Mouse (Mus musculus) stomach, embryonic 14.5 days (tissue): ENCODE results near the gene Glrx. TPM values are rescaled to one million over a fixed set of nuclear protein-coding genes. Genes with fewer than 3 reads are reported as not detected.

ENCODE experiments used
- ATAC-seq: fragments of 200-750 bp; cut with Nextera tagmentation; 2 replicates; pipeline ENCODE4 v1.8.0; 2017; ENCODE audit warnings: low read depth, moderate TSS enrichment; ENCODE audit not compliant: insufficient number of reproducible peaks, insufficient read depth, low FRiP score
- H3K27ac ChIP-seq: fragments of 300-500 bp; sonication (generic); 2 replicates; pipeline ENCODE4 v1.5.1; 2014; ENCODE audit warnings: mild to moderate bottlenecking, low read length, moderate library complexity, mixed read lengths
- H3K27me3 ChIP-seq: fragments of 300-500 bp; sonication (generic); 2 replicates; pipeline ENCODE4 v1.6.1; 2014; ENCODE audit warnings: low read length, control low read depth, mixed read lengths; ENCODE audit not compliant: control insufficient read depth, insufficient read depth
- H3K36me3 ChIP-seq: fragments of 300-500 bp; sonication (generic); 2 replicates; pipeline ENCODE4 v1.6.1; 2014; ENCODE audit warnings: mild to moderate bottlenecking, control low read depth, low read length, moderate library complexity, mixed read lengths; ENCODE audit not compliant: control insufficient read depth, insufficient read depth
- H3K4me1 ChIP-seq: fragments of 300-500 bp; sonication (generic); 2 replicates; pipeline ENCODE4 v1.6.1; 2014; ENCODE audit warnings: low read length, control low read depth, mixed read lengths; ENCODE audit not compliant: control insufficient read depth, insufficient read depth
- H3K4me2 ChIP-seq: fragments of 300-500 bp; sonication (generic); replicated peaks from 2 replicates; pipeline ENCODE4 v1.6.1; 2014; ENCODE audit warnings: low read depth, low read length, control low read depth
- H3K4me3 ChIP-seq: fragments of 300-500 bp; sonication (generic); 2 replicates; pipeline ENCODE4 v1.5.1; 2014; ENCODE audit warnings: low read depth, low read length, control low read depth
- H3K9ac ChIP-seq: fragments of 300-500 bp; sonication (generic); replicated peaks from 2 replicates; pipeline ENCODE4 v1.6.1; 2014; ENCODE audit warnings: low read depth, mild to moderate bottlenecking, control low read depth, low read length, moderate library complexity, mixed read lengths
- H3K9me3 ChIP-seq: fragments of 300-500 bp; sonication (generic); 2 replicates; pipeline ENCODE4 v1.6.1; 2016; ENCODE audit warnings: low read depth, low read length, control low read depth; ENCODE audit not compliant: control insufficient read depth
- WGBS: fragments of 180-500 bp; shearing (Covaris S2); extraction: QIAGEN DNeasy Blood & Tissue Kit; methylation state at CpG from one replicate; pipeline ENCODE4 v1.1.7; 2014; 5-methylcytosine and 5-hydroxymethylcytosine counted together
- polyA plus RNA-seq: library from polyadenylated mRNA; unstranded; fragments of >200 nt; fragmentation: Nextera tagmentation; extraction: Ambion mirVana; gene quantifications from 2 replicates; pipeline ENCODE4 v1.2.1, GENCODE M21; 2014

Glrx gene
- polyA plus RNA-seq, 1 experiment from 2014 or later, result 82.4 TPM

GRCm38 (mm10) chr13:75825388-75825787, 14.3 kb upstream of the Glrx start:
- H3K27me3 ChIP-seq, result no peaks in the 10 kb centered on the region
- H3K4me3 ChIP-seq, result no peak overlapping the region
- no peaks in the 10 kb centered on the region for H3K9me3 ChIP-seq
- H3K27ac ChIP-seq, result no peak overlapping the region
- no peaks in the 10 kb centered on the region for H3K36me3 ChIP-seq
- no peak for ATAC-seq
- H3K4me1 ChIP-seq, result no peaks in the 10 kb centered on the region
- no peak overlapping the region for H3K4me2 ChIP-seq
- 97% methylated on average over 1 of the region's 1 CpGs for WGBS
- H3K9ac ChIP-seq, result no peak overlapping the region

- 91% methylated on average over 1 of the region's 1 CpGs for WGBS
- H3K9me3 ChIP-seq, result no peaks in the 10 kb centered on the region
- no peak overlapping the region for H3K4me2 ChIP-seq
These were observed 9.0 kb upstream of the Glrx start for GRCm38 (mm10) chr13:75830708-75831107.

GRCm38 (mm10) chr13:75831710-75832109, 8.0 kb upstream of the Glrx start:
- ATAC-seq, result no peak
- no peaks in the 10 kb centered on the region for H3K36me3 ChIP-seq
- H3K27me3 ChIP-seq, result no peaks in the 10 kb centered on the region
- no peak overlapping the region for H3K27ac ChIP-seq
- H3K9me3 ChIP-seq, result no peaks in the 10 kb centered on the region
- no peak overlapping the region for H3K9ac ChIP-seq
- no peak overlapping the region for H3K4me3 ChIP-seq
- H3K4me1 ChIP-seq, result no peaks in the 10 kb centered on the region
- no peak overlapping the region for H3K4me2 ChIP-seq
- 78% methylated on average over 6 of the region's 6 CpGs for WGBS

More at GRCm38 (mm10) chr13:75830708-75831107, 9.0 kb upstream of the Glrx start:
- H3K27me3 ChIP-seq, result no peaks in the 10 kb centered on the region
- H3K36me3 ChIP-seq, result no peaks in the 10 kb centered on the region
- H3K9ac ChIP-seq, result no peak overlapping the region
- no peak overlapping the region for H3K27ac ChIP-seq
- no peak overlapping the region for H3K4me3 ChIP-seq
- ATAC-seq, result no peak
- no peaks in the 10 kb centered on the region for H3K4me1 ChIP-seq

- no peak for ATAC-seq
- H3K9ac ChIP-seq, result no peak overlapping the region
- H3K4me1 ChIP-seq, result no peaks in the 10 kb centered on the region
- H3K4me2 ChIP-seq, result no peak overlapping the region
- no peak overlapping the region for H3K27ac ChIP-seq
- no peaks in the 10 kb centered on the region for H3K9me3 ChIP-seq
- H3K36me3 ChIP-seq, result no peaks in the 10 kb centered on the region
- H3K27me3 ChIP-seq, result no peaks in the 10 kb centered on the region
- H3K4me3 ChIP-seq, result no peak overlapping the region
These were observed 7.0 kb upstream of the Glrx start for GRCm38 (mm10) chr13:75832697-75833096.

GRCm38 (mm10) chr13:75833499-75833898, 6.2 kb upstream of the Glrx start:
- no peaks in the 10 kb centered on the region for H3K9me3 ChIP-seq
- H3K4me1 ChIP-seq, result no peaks in the 10 kb centered on the region
- no peak overlapping the region for H3K27ac ChIP-seq
- no peak overlapping the region for H3K4me2 ChIP-seq
- H3K27me3 ChIP-seq, result no peaks in the 10 kb centered on the region
- no peak overlapping the region for H3K9ac ChIP-seq
- no peak for ATAC-seq
- no peaks in the 10 kb centered on the region for H3K36me3 ChIP-seq
- H3K4me3 ChIP-seq, result no peak overlapping the region

- Histone ChIP-seq H3K4me2 (no peak overlapping the region), H3K4me3 (no peak overlapping the region), H3K27ac (peak overlapping the region; percentile 27; the same call in 1 of the 2 replicates), H3K9me3 (no peaks in the 10 kb centered on the region), H3K9ac (no peak overlapping the region), H3K36me3 (no peaks in the 10 kb centered on the region), H3K4me1 (peaks cover 7% of the 10 kb centered on the region; the same call in 1 of the 2 replicates), H3K27me3 (no peaks in the 10 kb centered on the region)
- ATAC-seq, result no peak; the same call in 1 of the 2 replicates
- 61% methylated on average over 2 of the region's 2 CpGs for WGBS
These were observed 4.2 kb upstream of the Glrx start for GRCm38 (mm10) chr13:75835461-75835860.

- H3K4me2 ChIP-seq, result no peak overlapping the region
- peaks cover 19% of the 10 kb centered on the region for H3K4me1 ChIP-seq
- no peak for ATAC-seq
- 84% methylated on average over 4 of the region's 4 CpGs for WGBS
- no peaks in the 10 kb centered on the region for H3K36me3 ChIP-seq
- no peak overlapping the region for H3K9ac ChIP-seq
- no peak overlapping the region for H3K4me3 ChIP-seq
- no peaks in the 10 kb centered on the region for H3K9me3 ChIP-seq
- no peaks in the 10 kb centered on the region for H3K27me3 ChIP-seq
- no peak overlapping the region for H3K27ac ChIP-seq
These were observed 1.2 kb upstream of the Glrx start for GRCm38 (mm10) chr13:75838506-75838905.

GRCm38 (mm10) chr13:75840752-75841285, 1.2 kb downstream of the Glrx start:
- WGBS, result 39% methylated on average over 6 of the region's 6 CpGs
- Histone ChIP-seq H3K9ac (0 out of 2 replicates have a peak overlapping the region, but pooled peaks have one; percentile 28), H3K27me3 (no peaks in the 10 kb centered on the region), H3K27ac (peak overlapping the region; percentile 81; the same call in 1 of the 2 replicates), H3K36me3 (no peaks in the 10 kb centered on the region), H3K9me3 (no peaks in the 10 kb centered on the region), H3K4me1 (peaks cover 19% of the 10 kb centered on the region), H3K4me2 (peak overlapping the region; percentile 52), H3K4me3 (peak overlapping the region; percentile 50)
- no peak for ATAC-seq

GRCm38 (mm10) chr13:75841950-75842349, 2.3 kb downstream of the Glrx start:
- no peaks in the 10 kb centered on the region for H3K36me3 ChIP-seq
- H3K27ac ChIP-seq, result no peak overlapping the region
- H3K4me1 ChIP-seq, result peaks cover 19% of the 10 kb centered on the region
- H3K27me3 ChIP-seq, result no peaks in the 10 kb centered on the region
- no peak for ATAC-seq
- peak overlapping the region; percentile 50; the same call in 1 of the 2 replicates for H3K4me3 ChIP-seq
- H3K4me2 ChIP-seq, result peak overlapping the region; percentile 52
- no peak overlapping the region for H3K9ac ChIP-seq
- H3K9me3 ChIP-seq, result no peaks in the 10 kb centered on the region
- WGBS, result 75% methylated on average over 3 of the region's 3 CpGs
